Mouse (Mus musculus): Measurements from ENCODE around the gene Gm20532. TPM values are rescaled to one million over a fixed set of nuclear protein-coding genes. Genes with fewer than 3 reads are reported as not detected.
A peak's percentile ranks its signal among the peaks of the same experiment; 100 is the strongest.

Gene Gm20532
- polyA plus RNA-seq, 1 experiment: not detected

GRCm38 (mm10) chr2:26600664-26601063 lies 14.2 kb downstream of the Gm20532 start:
- Histone ChIP-seq H3K27me3 (replicated peaks) (peaks cover 2% of the 10 kb centered on the region), H3K9me3 (no peaks in the 10 kb centered on the region), H3K36me3 (replicated peaks; ENCODE audit: low read length) (peaks cover 15% of the 10 kb centered on the region), H3K4me1 (peaks cover 82% of the 10 kb centered on the region), H3K4me3 (replicated peaks) (no peak overlapping the region)
- TF ChIP-seq FLI1 (IDR thresholded peaks at IDR 0.05; ENCODE audit: low read length) (no peak), GATA1 (IDR thresholded peaks at IDR 0.05; ENCODE audit: borderline replicate concordance, low read length) (no peak)

DNA sequence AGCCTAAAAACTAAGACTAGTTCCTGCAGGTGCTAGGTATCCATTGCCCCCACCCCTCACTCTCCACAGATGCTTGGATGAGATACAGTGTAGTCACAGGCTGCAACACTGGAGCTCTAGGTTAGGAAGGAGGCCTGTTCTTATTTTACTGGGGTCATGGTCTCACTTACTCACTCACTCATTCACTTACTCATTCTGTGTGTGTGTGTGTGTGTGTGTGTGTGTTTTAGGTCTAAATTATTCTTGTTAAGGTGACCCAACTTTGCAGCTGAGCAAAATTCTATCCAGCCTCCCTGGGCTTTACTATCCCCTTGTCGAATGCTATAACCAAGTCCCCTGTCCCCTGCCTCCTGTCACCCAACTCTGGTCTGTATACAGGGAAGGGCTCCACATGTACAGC lies 15.2 kb downstream of the Gm20532 start:
- peaks cover 82% of the 10 kb centered on the region for H3K4me1 ChIP-seq
- H3K9me3 ChIP-seq: no peaks in the 10 kb centered on the region
- TF ChIP-seq FLI1 (IDR thresholded peaks at IDR 0.05; ENCODE audit: low read length) (no peak), GATA1 (IDR thresholded peaks at IDR 0.05; ENCODE audit: borderline replicate concordance, low read length) (no peak)
- peaks cover 9% of the 10 kb centered on the region for H3K27me3 ChIP-seq (replicated peaks)
- peaks cover 8% of the 10 kb centered on the region for H3K36me3 ChIP-seq (replicated peaks; ENCODE audit: low read length)
- H3K4me3 ChIP-seq (replicated peaks): no peak overlapping the region

DNA sequence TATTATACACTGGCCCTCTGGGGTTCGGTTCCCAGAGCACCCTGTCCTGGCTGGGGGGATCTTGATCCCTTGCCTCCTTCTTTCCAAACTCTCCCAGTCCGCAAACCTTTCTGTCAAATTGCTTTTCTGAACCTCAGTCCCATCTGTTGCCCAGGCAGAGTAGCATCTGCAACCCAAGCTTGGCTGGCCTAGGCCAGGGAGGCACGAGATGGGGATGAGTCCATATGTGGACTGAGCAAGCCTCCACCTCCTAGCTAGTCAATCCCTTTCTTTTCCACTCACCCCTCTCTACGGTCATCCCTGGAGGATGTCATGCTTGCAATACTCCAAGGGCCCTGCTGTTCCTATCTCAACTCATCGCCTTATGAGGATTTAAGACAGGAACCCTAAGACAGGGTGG lies 16.2 kb downstream of the Gm20532 start:
- Histone ChIP-seq H3K27me3 (replicated peaks) (peaks cover 17% of the 10 kb centered on the region), H3K4me3 (replicated peaks) (peak overlapping the region; percentile 99), H3K9me3 (no peaks in the 10 kb centered on the region), H3K4me1 (peaks cover 83% of the 10 kb centered on the region), H3K36me3 (replicated peaks; ENCODE audit: low read length) (no peaks in the 10 kb centered on the region)
- TF ChIP-seq GATA1 (IDR thresholded peaks at IDR 0.05; ENCODE audit: borderline replicate concordance, low read length): no peak
- no peak for TF ChIP-seq FLI1 (IDR thresholded peaks at IDR 0.05; ENCODE audit: low read length)

DNA sequence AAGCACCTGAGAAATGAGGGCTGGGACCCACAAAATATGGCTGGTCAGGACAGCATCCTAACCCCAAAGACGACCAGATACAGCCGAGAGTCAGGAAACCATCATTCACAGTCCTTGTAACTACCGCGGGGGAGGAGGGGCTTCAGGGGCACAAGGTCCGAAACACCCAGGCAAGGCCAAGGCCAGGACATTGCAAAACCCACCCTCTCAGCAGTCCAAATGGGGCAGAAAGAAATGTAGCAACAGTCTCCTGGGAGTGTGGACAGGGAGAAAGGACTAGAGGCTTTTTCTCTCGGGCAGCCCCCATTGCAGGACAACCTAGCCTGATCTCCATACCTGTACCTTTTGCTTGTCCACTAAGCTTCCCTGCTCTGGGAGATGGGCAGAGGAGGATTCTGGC lies 16.7 kb downstream of the Gm20532 start:
- Histone ChIP-seq H3K27me3 (replicated peaks) (peaks cover 22% of the 10 kb centered on the region), H3K4me3 (replicated peaks) (peak overlapping the region; percentile 99), H3K4me1 (peaks cover 83% of the 10 kb centered on the region), H3K36me3 (replicated peaks; ENCODE audit: low read length) (no peaks in the 10 kb centered on the region), H3K9me3 (no peaks in the 10 kb centered on the region)
- TF ChIP-seq GATA1 (IDR thresholded peaks at IDR 0.05; ENCODE audit: borderline replicate concordance, low read length) (no peak), FLI1 (IDR thresholded peaks at IDR 0.05; ENCODE audit: low read length) (no peak)

- Histone ChIP-seq H3K4me1 (peaks cover 81% of the 10 kb centered on the region), H3K27me3 (replicated peaks) (peaks cover 27% of the 10 kb centered on the region)
- TF ChIP-seq FLI1 (IDR thresholded peaks at IDR 0.05; ENCODE audit: low read length) (no peak), GATA1 (IDR thresholded peaks at IDR 0.05; ENCODE audit: borderline replicate concordance, low read length) (no peak)
Observed at GRCm38 (mm10) chr2:26603720-26604671, 17.6 kb downstream of the Gm20532 start, which contains the start of gene Agpat2. Gene Agpat2, minus strand, starts transcription at chr2:26604417.

GRCm38 (mm10) chr2:26605331-26605730 lies 18.9 kb downstream of the Gm20532 start:
- Histone ChIP-seq H3K27me3 (replicated peaks) (peaks cover 39% of the 10 kb centered on the region), H3K36me3 (replicated peaks; ENCODE audit: low read length) (no peaks in the 10 kb centered on the region), H3K4me1 (peaks cover 74% of the 10 kb centered on the region), H3K4me3 (replicated peaks) (no peak overlapping the region), H3K9me3 (no peaks in the 10 kb centered on the region)
- TF ChIP-seq GATA1 (IDR thresholded peaks at IDR 0.05; ENCODE audit: borderline replicate concordance, low read length) (no peak), FLI1 (IDR thresholded peaks at IDR 0.05; ENCODE audit: low read length) (no peak)

More at GRCm38 (mm10) chr2:26603720-26604671, 17.6 kb downstream of the Gm20532 start, which contains the start of gene Agpat2:
- Histone ChIP-seq H3K4me3 (replicated peaks) (peak within 1 kb of the TSS; percentile 99), H3K36me3 (replicated peaks; ENCODE audit: low read length) (no peaks in the 10 kb centered on the region), H3K9me3 (no peaks in the 10 kb centered on the region)

GRCm38 (mm10) chr2:26606579-26606978 lies 20.1 kb downstream of the Gm20532 start:
- Histone ChIP-seq H3K9me3 (no peaks in the 10 kb centered on the region), H3K36me3 (replicated peaks; ENCODE audit: low read length) (no peaks in the 10 kb centered on the region), H3K27me3 (replicated peaks) (peaks cover 40% of the 10 kb centered on the region), H3K4me1 (peaks cover 65% of the 10 kb centered on the region), H3K4me3 (replicated peaks) (no peak overlapping the region)
- TF ChIP-seq FLI1 (IDR thresholded peaks at IDR 0.05; ENCODE audit: low read length): no peak
- no peak for TF ChIP-seq GATA1 (IDR thresholded peaks at IDR 0.05; ENCODE audit: borderline replicate concordance, low read length)

- H3K4me3 ChIP-seq (replicated peaks): no peak overlapping the region
- no peak for TF ChIP-seq FLI1 (IDR thresholded peaks at IDR 0.05; ENCODE audit: low read length)
- TF ChIP-seq GATA1 (IDR thresholded peaks at IDR 0.05; ENCODE audit: borderline replicate concordance, low read length): no peak
- H3K4me1 ChIP-seq: peaks cover 68% of the 10 kb centered on the region
- no peaks in the 10 kb centered on the region for H3K36me3 ChIP-seq (replicated peaks; ENCODE audit: low read length)
- no peaks in the 10 kb centered on the region for H3K9me3 ChIP-seq
- H3K27me3 ChIP-seq (replicated peaks): peaks cover 43% of the 10 kb centered on the region
Observed at GRCm38 (mm10) chr2:26607056-26607910, 20.8 kb downstream of the Gm20532 start.

DNA sequence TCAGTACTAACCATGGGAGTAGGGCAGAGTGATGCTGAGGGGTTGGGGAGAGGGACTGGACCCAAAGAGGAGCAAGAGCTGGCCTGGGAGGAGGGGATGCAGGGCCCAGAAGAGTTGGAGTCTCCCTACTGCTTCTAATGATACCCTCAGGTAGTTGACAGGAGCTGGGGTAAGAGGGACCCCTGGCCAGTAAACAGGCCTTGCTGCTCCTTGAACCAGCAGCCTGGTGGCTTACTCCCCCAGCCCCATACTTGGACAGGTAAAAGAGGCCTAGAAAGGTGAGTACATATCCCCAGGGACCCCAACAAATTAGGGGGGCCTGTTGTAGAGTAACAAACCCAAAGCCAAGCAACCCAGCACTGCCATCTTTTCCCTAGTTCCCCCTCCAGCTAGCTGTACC lies 22.3 kb downstream of the Gm20532 start:
- H3K4me3 ChIP-seq (replicated peaks): no peak overlapping the region
- no peaks in the 10 kb centered on the region for H3K36me3 ChIP-seq (replicated peaks; ENCODE audit: low read length)
- H3K27me3 ChIP-seq (replicated peaks): peaks cover 43% of the 10 kb centered on the region
- H3K4me1 ChIP-seq: peaks cover 67% of the 10 kb centered on the region
- no peaks in the 10 kb centered on the region for H3K9me3 ChIP-seq
- no peak for TF ChIP-seq FLI1 (IDR thresholded peaks at IDR 0.05; ENCODE audit: low read length)
- TF ChIP-seq GATA1 (IDR thresholded peaks at IDR 0.05; ENCODE audit: borderline replicate concordance, low read length): no peak

Data from megakaryocyte, embryonic 14.5 days (primary cell).